Mouse (Mus musculus) hindbrain, embryonic 12.5 days (tissue): ENCODE results near the gene Zfp764. TPM values are rescaled to one million over a fixed set of nuclear protein-coding genes. Genes with fewer than 3 reads are reported as not detected.

Source experiments
- ATAC-seq: fragments of 200-750 bp; cut with Nextera tagmentation; 2 replicates; pipeline ENCODE4 v1.8.0; 2017; ENCODE audit warnings: moderate TSS enrichment; ENCODE audit not compliant: low FRiP score
- H3K27ac ChIP-seq: fragments of 300-500 bp; sonication (generic); 2 replicates; pipeline ENCODE4 v1.5.1; 2016; ENCODE audit warnings: mild to moderate bottlenecking
- H3K27me3 ChIP-seq: fragments of 300-500 bp; sonication (generic); 2 replicates; pipeline ENCODE4 v1.6.1; 2016; ENCODE audit warnings: mild to moderate bottlenecking
- H3K36me3 ChIP-seq: fragments of 300-500 bp; sonication (generic); 2 replicates; pipeline ENCODE4 v1.6.1; 2016; ENCODE audit warnings: mild to moderate bottlenecking
- H3K4me1 ChIP-seq: fragments of 300-500 bp; sonication (generic); 2 replicates; pipeline ENCODE4 v1.6.1; 2016
- H3K4me2 ChIP-seq: fragments of 300-500 bp; sonication (generic); replicated peaks from 2 replicates; pipeline ENCODE4 v1.6.1; 2016; ENCODE audit warnings: mild to moderate bottlenecking
- H3K4me3 ChIP-seq: fragments of 300-500 bp; sonication (generic); 2 replicates; pipeline ENCODE4 v1.5.1; 2016; ENCODE audit warnings: mild to moderate bottlenecking
- H3K9ac ChIP-seq: fragments of 300-500 bp; sonication (generic); 2 replicates; pipeline ENCODE4 v1.6.1; 2016; ENCODE audit warnings: mild to moderate bottlenecking, moderate library complexity
- H3K9me3 ChIP-seq: fragments of 300-500 bp; sonication (generic); replicated peaks from 2 replicates; pipeline ENCODE4 v1.6.1; 2016; ENCODE audit warnings: mild to moderate bottlenecking
- WGBS: fragments of 180-500 bp; shearing (Covaris S2); methylation state at CpG from one replicate; pipeline ENCODE4 v1.1.7; 2016; 5-methylcytosine and 5-hydroxymethylcytosine counted together
- polyA plus RNA-seq: library from polyadenylated mRNA; unstranded; fragments of >200 nt; fragmentation: Nextera tagmentation; extraction: Ambion mirVana; gene quantifications from 2 replicates; pipeline ENCODE4 v1.2.1, GENCODE M21; 2016

The Zfp764 gene
- polyA plus RNA-seq, 1 experiment from 2014 or later, result 5.9 TPM

GRCm38 (mm10) chr7:127360265-127360664, 46.4 kb downstream of the Zfp764 start:
- no peak overlapping the region for H3K27ac ChIP-seq
- no peaks in the 10 kb centered on the region for H3K9me3 ChIP-seq
- ATAC-seq, result no peak
- no peak overlapping the region for H3K9ac ChIP-seq
- whole genome bisulfite sequencing, result 81% methylated on average over 4 of the region's 4 CpGs
- H3K4me3 ChIP-seq, result no peak overlapping the region
- H3K36me3 ChIP-seq, result no peaks in the 10 kb centered on the region
- H3K4me1 ChIP-seq, result peaks cover 9% of the 10 kb centered on the region; the same call in 1 of the 2 replicates
- no peak overlapping the region for H3K4me2 ChIP-seq
- H3K27me3 ChIP-seq, result peaks cover 22% of the 10 kb centered on the region

GRCm38 (mm10) chr7:127358472-127358871, 48.1 kb downstream of the Zfp764 start:
- Histone ChIP-seq H3K4me3 (no peak overlapping the region), H3K27me3 (peaks cover 19% of the 10 kb centered on the region), H3K9me3 (no peaks in the 10 kb centered on the region), H3K4me1 (peaks cover 3% of the 10 kb centered on the region; the same call in 1 of the 2 replicates), H3K36me3 (no peaks in the 10 kb centered on the region), H3K27ac (no peak overlapping the region), H3K4me2 (no peak overlapping the region), H3K9ac (no peak overlapping the region)
- no peak for ATAC-seq
- WGBS, result 73% methylated on average over 4 of the region's 4 CpGs

- Histone ChIP-seq H3K4me1 (no peaks in the 10 kb centered on the region), H3K36me3 (no peaks in the 10 kb centered on the region), H3K27ac (no peak overlapping the region), H3K4me3 (no peak overlapping the region), H3K4me2 (no peak overlapping the region), H3K9me3 (no peaks in the 10 kb centered on the region), H3K9ac (no peak overlapping the region), H3K27me3 (peaks cover 17% of the 10 kb centered on the region)
- no peak for ATAC-seq
- WGBS, result 65% methylated on average over 2 of the region's 2 CpGs
Measured at GRCm38 (mm10) chr7:127357871-127358270, 48.8 kb downstream of the Zfp764 start.

GRCm38 (mm10) chr7:127355796-127356195, 50.8 kb downstream of the Zfp764 start:
- H3K36me3 ChIP-seq, result no peaks in the 10 kb centered on the region
- no peaks in the 10 kb centered on the region for H3K9me3 ChIP-seq
- no peak overlapping the region for H3K9ac ChIP-seq
- H3K4me1 ChIP-seq, result no peaks in the 10 kb centered on the region
- H3K27me3 ChIP-seq, result peaks cover 10% of the 10 kb centered on the region
- no peak for ATAC-seq
- H3K4me2 ChIP-seq, result no peak overlapping the region
- 72% methylated on average over 3 of the region's 3 CpGs for WGBS
- no peak overlapping the region for H3K27ac ChIP-seq
- H3K4me3 ChIP-seq, result no peak overlapping the region

Other genes with a start within 250 kb of the Zfp764 start
- 86.2 and 92.9 TPM in 2 replicates for gene Cd2bp2, start 210.8 kb downstream of the Zfp764 start, polyA plus RNA-seq
- 46.5 and 47.2 TPM in 2 replicates for gene Tbc1d10b, start 198.4 kb downstream of the Zfp764 start, polyA plus RNA-seq
- 19.5 and 46.1 TPM in 2 replicates for gene Mylpf, start 197.9 kb downstream of the Zfp764 start, polyA plus RNA-seq
- 61.3 and 67.9 TPM in 2 replicates for gene Zfp553, start 173.8 kb downstream of the Zfp764 start, polyA plus RNA-seq
- gene Sept1, start 173.7 kb downstream of the Zfp764 start, polyA plus RNA-seq, result 32.7 and 33.2 TPM in 2 replicates
- 61.3 and 62.8 TPM in 2 replicates for gene Zfp771, start 162.5 kb downstream of the Zfp764 start, polyA plus RNA-seq
- 123 and 147 TPM in 2 replicates for gene Dctpp1, start 146.1 kb downstream of the Zfp764 start, polyA plus RNA-seq
- gene Sephs2, start 132.8 kb downstream of the Zfp764 start, polyA plus RNA-seq, result 66.5 and 69.3 TPM in 2 replicates
- gene Itgal, start 110.6 kb downstream of the Zfp764 start, polyA plus RNA-seq, result 0.46 and 0.52 TPM in 2 replicates
- gene Zfp768, start 61.2 kb downstream of the Zfp764 start, polyA plus RNA-seq, result 21.3 and 23.1 TPM in 2 replicates
- 9.3 and 9.7 TPM in 2 replicates for gene Zfp747, start 30.8 kb downstream of the Zfp764 start, polyA plus RNA-seq
- 5.4 and 6.0 TPM in 2 replicates for gene 9130019O22Rik, start 19.7 kb downstream of the Zfp764 start, polyA plus RNA-seq
- 6.4 and 6.8 TPM in 2 replicates for gene E430018J23Rik, start 13.2 kb downstream of the Zfp764 start, polyA plus RNA-seq
- 28.7 and 30.7 TPM in 2 replicates for gene Zfp688, start 15.2 kb upstream of the Zfp764 start, polyA plus RNA-seq
- 16.3 and 17.7 TPM in 2 replicates for gene Zfp689, start 42.3 kb upstream of the Zfp764 start, polyA plus RNA-seq
- 55.4 and 56.3 TPM in 2 replicates for gene Prr14, start 52.8 kb upstream of the Zfp764 start, polyA plus RNA-seq
- 14.4 and 15.6 TPM in 2 replicates for gene Fbrs, start 72.4 kb upstream of the Zfp764 start, polyA plus RNA-seq
- gene Srcap, start 105.2 kb upstream of the Zfp764 start, polyA plus RNA-seq, result 90.8 and 96.2 TPM in 2 replicates
- gene Gm42715, start 112.8 kb upstream of the Zfp764 start, polyA plus RNA-seq, result 16.7 and 16.9 TPM in 2 replicates
- gene Tmem265, start 154.6 kb upstream of the Zfp764 start, polyA plus RNA-seq, result 5.4 and 6.3 TPM in 2 replicates
- gene Phkg2, start 166.5 kb upstream of the Zfp764 start, polyA plus RNA-seq, result 49.1 and 50.8 TPM in 2 replicates
- gene Ccdc189, start 181.8 kb upstream of the Zfp764 start, polyA plus RNA-seq, result 13.0 and 17.0 TPM in 2 replicates
- 67.3 and 75.4 TPM in 2 replicates for gene Rnf40, start 181.9 kb upstream of the Zfp764 start, polyA plus RNA-seq
- 35.8 and 37.2 TPM in 2 replicates for gene Zfp629, start 209.0 kb upstream of the Zfp764 start, polyA plus RNA-seq